Mouse (Mus musculus) mature B cell (primary cell): ENCODE data around the gene Cdc42ep4.

Experiments
- in situ Hi-C: fragments of 300-500 bp; cut with MboI; formaldehyde crosslinking; loops from 2 replicates; pipeline ENCODE4 v1.14.3; 2019

Gene Cdc42ep4

GRCm38 (mm10) chr11:113683627-113683956 is 68.1 kb downstream of the Cdc42ep4 start:
- in situ Hi-C loops, result no loop called here

- in situ Hi-C loops, result no loop called here
Observed at GRCm38 (mm10) chr11:113682897-113683626, 68.6 kb downstream of the Cdc42ep4 start.

- in situ Hi-C loops, result no loop called here
Observed at GRCm38 (mm10) chr11:113681979-113682378, 69.7 kb downstream of the Cdc42ep4 start.

- in situ Hi-C loops, result no loop called here
Observed at GRCm38 (mm10) chr11:113680954-113681353, 70.7 kb downstream of the Cdc42ep4 start.

GRCm38 (mm10) chr11:113678373-113678772 is 73.3 kb downstream of the Cdc42ep4 start:
- in situ Hi-C loops, result no loop called here

- in situ Hi-C loops, result no loop called here
Observed at GRCm38 (mm10) chr11:113677378-113677777, 74.3 kb downstream of the Cdc42ep4 start.
